Mouse (Mus musculus): ENCODE data around the gene Scgb3a1. TPM values are rescaled to one million over a fixed set of nuclear protein-coding genes. Genes with fewer than 3 reads are reported as not detected.

Gene Scgb3a1
- polyA plus RNA-seq, 1 experiment from 2014 or later: 1.1 TPM

Other genes starting within 250 kb of the Scgb3a1 start
- not detected in 2 replicates for gene Olfr1389, start 240.5 kb upstream of the Scgb3a1 start, polyA plus RNA-seq (2014; fragmentation: Nextera tagmentation; extraction: Ambion mirVana)
- 0.07 TPM in 1 of 2 replicates, not detected in the other for gene Olfr1388, start 227.0 kb upstream of the Scgb3a1 start, polyA plus RNA-seq (2014; fragmentation: Nextera tagmentation; extraction: Ambion mirVana)
- not detected in 2 replicates for gene Olfr1387, start 208.3 kb upstream of the Scgb3a1 start, polyA plus RNA-seq (2014; fragmentation: Nextera tagmentation; extraction: Ambion mirVana)
- gene Olfr1386, start 198.6 kb upstream of the Scgb3a1 start, polyA plus RNA-seq (2014; fragmentation: Nextera tagmentation; extraction: Ambion mirVana): not detected in 2 replicates
- gene Olfr1385, start 174.5 kb upstream of the Scgb3a1 start, polyA plus RNA-seq (2014; fragmentation: Nextera tagmentation; extraction: Ambion mirVana): not detected in 2 replicates
- not detected in 2 replicates for gene Olfr1384, start 156.9 kb upstream of the Scgb3a1 start, polyA plus RNA-seq (2014; fragmentation: Nextera tagmentation; extraction: Ambion mirVana)
- gene Olfr1383, start 144.0 kb upstream of the Scgb3a1 start, polyA plus RNA-seq (2014; fragmentation: Nextera tagmentation; extraction: Ambion mirVana): not detected in 2 replicates
- not detected in 2 replicates for gene Olfr1382, start 135.4 kb upstream of the Scgb3a1 start, polyA plus RNA-seq (2014; fragmentation: Nextera tagmentation; extraction: Ambion mirVana)
- gene Olfr1381, start 120.2 kb upstream of the Scgb3a1 start, polyA plus RNA-seq (2014; fragmentation: Nextera tagmentation; extraction: Ambion mirVana): not detected in 2 replicates
- not detected in 2 replicates for gene Olfr1380, start 106.7 kb upstream of the Scgb3a1 start, polyA plus RNA-seq (2014; fragmentation: Nextera tagmentation; extraction: Ambion mirVana)
- 6.3 and 7.6 TPM in 2 replicates for gene Flt4, start 54.3 kb upstream of the Scgb3a1 start, polyA plus RNA-seq (2014; fragmentation: Nextera tagmentation; extraction: Ambion mirVana)
- gene Cnot6, start 49.1 kb downstream of the Scgb3a1 start, polyA plus RNA-seq (2014; fragmentation: Nextera tagmentation; extraction: Ambion mirVana): 35.5 and 38.7 TPM in 2 replicates
- gene Gfpt2, start 130.6 kb downstream of the Scgb3a1 start, polyA plus RNA-seq (2014; fragmentation: Nextera tagmentation; extraction: Ambion mirVana): 13.9 and 18.4 TPM in 2 replicates
- gene Mapk9, start 183.1 kb downstream of the Scgb3a1 start, polyA plus RNA-seq (2014; fragmentation: Nextera tagmentation; extraction: Ambion mirVana): 35.8 and 40.8 TPM in 2 replicates
- 0.13 and 0.45 TPM in 2 replicates for gene Rasgef1c, start 238.2 kb downstream of the Scgb3a1 start, polyA plus RNA-seq (2014; fragmentation: Nextera tagmentation; extraction: Ambion mirVana)